Mouse (Mus musculus): ENCODE measurements around the gene Snx3. TPM values are rescaled to one million over a fixed set of nuclear protein-coding genes. Genes with fewer than 3 reads are reported as not detected.

Gene Snx3
- polyA plus RNA-seq, 1 experiment from 2014 or later, result 340 TPM

DNA sequence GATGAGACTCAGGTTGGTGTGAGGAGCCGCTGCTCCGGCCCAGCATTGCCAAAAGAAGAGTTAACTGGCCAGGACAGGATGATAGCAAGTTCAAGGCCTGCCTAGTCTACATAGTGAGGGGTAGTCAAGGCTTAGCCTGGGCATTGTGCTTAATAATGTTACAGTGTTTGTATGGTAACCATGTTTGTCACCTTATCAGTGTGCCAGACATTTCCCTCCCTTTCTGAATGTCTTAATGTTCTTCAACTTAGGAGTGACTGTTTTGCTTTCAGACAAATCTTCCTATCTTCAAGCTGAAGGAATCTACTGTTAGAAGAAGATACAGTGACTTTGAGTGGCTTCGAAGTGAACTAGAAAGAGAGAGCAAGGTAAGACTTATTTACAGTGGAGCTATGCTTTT lies 23.9 kb downstream of the Snx3 start:
- Histone ChIP-seq H3K36me3 (ENCODE audit: control insufficient read depth, insufficient read depth, low read length) (peaks cover 63% of the 10 kb centered on the region), H3K4me2 (ENCODE audit: low read length) (no peak overlapping the region), H3K9ac (ENCODE audit: low read length) (no peak overlapping the region), H3K4me1 (ENCODE audit: control insufficient read depth in 2 of 2, insufficient read depth in 2 of 2, low read length in 2 of 2) (peaks cover 2 to 13% of the 10 kb centered on the region in 2 experiments), H3K27me3 (ENCODE audit: control insufficient read depth, insufficient read depth, low read length) (no peaks in the 10 kb centered on the region), H3K9me3 (ENCODE audit: control insufficient read depth, low read length) (no peaks in the 10 kb centered on the region), H3K27ac (replicated peaks in 1 of 2; ENCODE audit: control insufficient read depth in 1 of 2, insufficient read depth in 1 of 2, low read depth in 2 of 2, low read length in 2 of 2) (no peak overlapping the region), H3K4me3 (ENCODE audit: control insufficient read depth in 1 of 2, insufficient read depth in 1 of 2, low read depth in 1 of 2, low read length in 2 of 2) (no peak overlapping the region)
- 90% methylated on average over 3 of the region's 3 CpGs for WGBS
- no peak for ATAC-seq (ENCODE audit: insufficient number of reproducible peaks, insufficient read depth, low FRiP score, low read depth)

DNA sequence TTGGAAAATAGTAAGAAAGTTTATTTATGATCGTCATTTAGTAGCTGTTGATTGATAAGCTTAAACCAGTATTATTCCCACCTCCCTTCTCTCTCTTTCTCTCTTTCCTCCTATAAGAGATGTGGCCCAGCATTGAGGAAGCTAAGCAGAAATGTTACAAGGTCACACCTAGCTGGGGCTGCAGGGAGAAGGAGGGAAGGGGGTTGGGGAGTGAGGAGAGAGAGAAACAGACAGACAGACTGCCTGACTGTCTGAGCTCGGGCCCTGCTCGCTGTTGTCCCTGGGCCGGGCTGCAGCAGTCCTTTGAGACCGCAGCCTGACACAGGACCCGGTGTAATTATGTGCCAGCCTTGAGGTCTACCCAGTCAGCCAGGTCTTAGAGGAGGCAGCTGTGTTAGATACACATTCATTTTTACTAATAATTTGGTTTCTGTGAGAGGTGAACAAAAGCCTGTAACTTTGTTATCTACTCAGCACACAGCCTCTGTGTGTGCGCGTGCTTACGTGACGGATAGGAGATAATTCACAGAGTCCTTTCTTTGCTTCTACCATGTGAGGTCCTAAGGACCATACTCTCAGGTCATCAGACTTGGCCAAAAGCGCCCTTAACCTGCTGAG lies 32.1 kb downstream of the Snx3 start:
- no peak for ATAC-seq (ENCODE audit: insufficient number of reproducible peaks, insufficient read depth, low FRiP score, low read depth)
- 84% methylated on average over 11 of the region's 11 CpGs for WGBS

GRCm38 (mm10) chr10:42537571-42538316 lies 35.9 kb downstream of the Snx3 start:
- peaks cover 40% of the 10 kb centered on the region for H3K36me3 ChIP-seq (ENCODE audit: control insufficient read depth, insufficient read depth, low read length)
- WGBS, result 53% methylated on average over 9 of the region's 9 CpGs
- no peaks in the 10 kb centered on the region for H3K9me3 ChIP-seq (ENCODE audit: control insufficient read depth, low read length)
- no peak for ATAC-seq (ENCODE audit: insufficient number of reproducible peaks, insufficient read depth, low FRiP score, low read depth)
- peaks cover 0 to 7% of the 10 kb centered on the region in 2 experiments; a peak in 2 of 4 replicates for H3K4me1 ChIP-seq (ENCODE audit: control insufficient read depth in 2 of 2, insufficient read depth in 2 of 2, low read length in 2 of 2)
- no peaks in the 10 kb centered on the region for H3K27me3 ChIP-seq (ENCODE audit: control insufficient read depth, insufficient read depth, low read length)
- H3K9ac ChIP-seq (ENCODE audit: low read length), result no peak overlapping the region
- H3K4me3 ChIP-seq (ENCODE audit: control insufficient read depth in 1 of 2, insufficient read depth in 1 of 2, low read depth in 1 of 2, low read length in 2 of 2), result no peak overlapping the region
- no peak overlapping the region for H3K27ac ChIP-seq (replicated peaks in 1 of 2; ENCODE audit: control insufficient read depth in 1 of 2, insufficient read depth in 1 of 2, low read depth in 2 of 2, low read length in 2 of 2)
- H3K4me2 ChIP-seq (ENCODE audit: low read length), result no peak overlapping the region

More for the DNA sequence above, 32.1 kb downstream of the Snx3 start:
- no peaks in the 10 kb centered on the region for H3K27me3 ChIP-seq (ENCODE audit: control insufficient read depth, insufficient read depth, low read length)
- peaks cover 0 to 7% of the 10 kb centered on the region in 2 experiments; a peak in 2 of 4 replicates for H3K4me1 ChIP-seq (ENCODE audit: control insufficient read depth in 2 of 2, insufficient read depth in 2 of 2, low read length in 2 of 2)
- no peak overlapping the region for H3K4me2 ChIP-seq (ENCODE audit: low read length)
- H3K4me3 ChIP-seq (ENCODE audit: control insufficient read depth in 1 of 2, insufficient read depth in 1 of 2, low read depth in 1 of 2, low read length in 2 of 2), result no peak overlapping the region
- peaks cover 68% of the 10 kb centered on the region for H3K36me3 ChIP-seq (ENCODE audit: control insufficient read depth, insufficient read depth, low read length)
- no peaks in the 10 kb centered on the region for H3K9me3 ChIP-seq (ENCODE audit: control insufficient read depth, low read length)
- H3K27ac ChIP-seq (replicated peaks in 1 of 2; ENCODE audit: control insufficient read depth in 1 of 2, insufficient read depth in 1 of 2, low read depth in 2 of 2, low read length in 2 of 2), result no peak overlapping the region
- no peak overlapping the region for H3K9ac ChIP-seq (ENCODE audit: low read length)

GRCm38 (mm10) chr10:42545707-42546503 lies 44.1 kb downstream of the Snx3 start:
- ATAC-seq (ENCODE audit: insufficient number of reproducible peaks, insufficient read depth, low FRiP score, low read depth), result no peak
- H3K4me2 ChIP-seq (ENCODE audit: low read length), result no peak overlapping the region
- no peaks in the 10 kb centered on the region for H3K27me3 ChIP-seq (ENCODE audit: control insufficient read depth, insufficient read depth, low read length)
- H3K4me3 ChIP-seq (ENCODE audit: control insufficient read depth in 1 of 2, insufficient read depth in 1 of 2, low read depth in 1 of 2, low read length in 2 of 2), result no peak overlapping the region
- H3K4me1 ChIP-seq (ENCODE audit: control insufficient read depth in 2 of 2, insufficient read depth in 2 of 2, low read length in 2 of 2), result no peaks in the 10 kb centered on the region
- no peak overlapping the region for H3K27ac ChIP-seq (replicated peaks in 1 of 2; ENCODE audit: control insufficient read depth in 1 of 2, insufficient read depth in 1 of 2, low read depth in 2 of 2, low read length in 2 of 2)
- no peaks in the 10 kb centered on the region for H3K9me3 ChIP-seq (ENCODE audit: control insufficient read depth, low read length)
- 71% methylated on average over 6 of the region's 6 CpGs for WGBS
- no peaks in the 10 kb centered on the region for H3K36me3 ChIP-seq (ENCODE audit: control insufficient read depth, insufficient read depth, low read length)
- no peak overlapping the region for H3K9ac ChIP-seq (ENCODE audit: low read length)

DNA sequence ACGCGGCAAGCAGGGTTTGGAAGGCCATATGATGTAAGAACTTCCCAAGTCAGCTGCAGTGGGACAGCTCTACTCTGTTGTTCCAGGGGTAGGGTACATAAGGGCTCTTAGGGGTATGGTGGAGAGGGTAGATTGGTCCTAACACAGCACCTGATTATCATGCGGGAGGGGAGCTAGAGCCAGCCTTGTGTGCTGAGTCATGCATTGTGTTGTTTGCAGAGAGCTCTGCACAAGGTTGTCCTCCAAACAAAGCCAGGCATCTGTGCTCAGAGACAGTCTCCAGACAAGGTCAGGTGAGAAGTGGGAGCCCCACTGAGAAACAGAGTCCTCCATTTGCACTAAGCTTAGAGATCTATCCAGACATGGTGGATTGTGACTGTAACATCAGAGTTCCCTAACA lies 44.7 kb downstream of the Snx3 start:
- H3K27ac ChIP-seq (replicated peaks in 1 of 2; ENCODE audit: control insufficient read depth in 1 of 2, insufficient read depth in 1 of 2, low read depth in 2 of 2, low read length in 2 of 2), result no peak overlapping the region
- no peak overlapping the region for H3K4me2 ChIP-seq (ENCODE audit: low read length)
- 84% methylated on average over 3 of the region's 3 CpGs for WGBS
- H3K9ac ChIP-seq (ENCODE audit: low read length), result no peak overlapping the region
- H3K4me3 ChIP-seq (ENCODE audit: control insufficient read depth in 1 of 2, insufficient read depth in 1 of 2, low read depth in 1 of 2, low read length in 2 of 2), result no peak overlapping the region
- H3K4me1 ChIP-seq (ENCODE audit: control insufficient read depth in 2 of 2, insufficient read depth in 2 of 2, low read length in 2 of 2), result no peaks in the 10 kb centered on the region
- ATAC-seq (ENCODE audit: insufficient number of reproducible peaks, insufficient read depth, low FRiP score, low read depth), result no peak
- no peaks in the 10 kb centered on the region for H3K27me3 ChIP-seq (ENCODE audit: control insufficient read depth, insufficient read depth, low read length)
- no peaks in the 10 kb centered on the region for H3K36me3 ChIP-seq (ENCODE audit: control insufficient read depth, insufficient read depth, low read length)
- no peaks in the 10 kb centered on the region for H3K9me3 ChIP-seq (ENCODE audit: control insufficient read depth, low read length)

DNA sequence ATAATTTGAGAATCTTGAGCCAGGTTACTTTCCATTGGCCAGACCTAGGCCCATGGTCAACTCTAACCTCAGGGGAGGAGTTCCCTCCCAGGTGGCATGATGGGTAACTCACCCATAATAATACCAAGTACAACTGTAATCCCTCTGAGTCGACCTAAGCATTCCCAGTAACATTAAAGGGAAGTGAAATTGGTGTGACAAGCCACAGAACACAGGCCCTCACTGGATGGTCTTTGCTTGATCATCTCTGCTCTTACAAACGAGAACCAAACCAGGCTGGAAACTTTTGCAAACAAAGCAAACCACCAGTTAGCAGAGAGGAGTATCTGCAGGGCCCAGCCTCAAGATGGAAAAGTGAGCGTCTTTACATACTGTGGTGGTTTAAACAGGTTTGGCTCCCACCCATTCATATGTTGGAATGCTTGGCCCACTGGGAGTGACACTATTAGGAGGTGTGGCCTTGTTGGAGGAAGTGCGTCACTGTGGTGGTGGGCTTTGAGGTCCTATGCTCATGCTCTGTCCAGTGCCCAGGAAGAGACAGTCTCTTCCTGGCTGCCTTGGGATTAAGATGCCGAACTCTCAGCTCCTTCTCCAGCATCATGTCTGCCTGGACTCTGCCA lies 57.9 kb downstream of the Snx3 start:
- Histone ChIP-seq H3K27me3 (ENCODE audit: control insufficient read depth, insufficient read depth, low read length) (peaks cover 15% of the 10 kb centered on the region), H3K9ac (ENCODE audit: low read length) (no peak overlapping the region), H3K9me3 (ENCODE audit: control insufficient read depth, low read length) (no peaks in the 10 kb centered on the region), H3K27ac (replicated peaks in 1 of 2; ENCODE audit: control insufficient read depth in 1 of 2, insufficient read depth in 1 of 2, low read depth in 2 of 2, low read length in 2 of 2) (no peak overlapping the region), H3K36me3 (ENCODE audit: control insufficient read depth, insufficient read depth, low read length) (no peaks in the 10 kb centered on the region), H3K4me3 (ENCODE audit: control insufficient read depth in 1 of 2, insufficient read depth in 1 of 2, low read depth in 1 of 2, low read length in 2 of 2) (no peak overlapping the region), H3K4me1 (ENCODE audit: control insufficient read depth in 2 of 2, insufficient read depth in 2 of 2, low read length in 2 of 2) (peaks cover 0 to 3% of the 10 kb centered on the region in 2 experiments; a peak in 1 of 4 replicates), H3K4me2 (ENCODE audit: low read length) (no peak overlapping the region)
- 69% methylated on average over 5 of the region's 5 CpGs for WGBS
- no peak for ATAC-seq (ENCODE audit: insufficient number of reproducible peaks, insufficient read depth, low FRiP score, low read depth)

DNA sequence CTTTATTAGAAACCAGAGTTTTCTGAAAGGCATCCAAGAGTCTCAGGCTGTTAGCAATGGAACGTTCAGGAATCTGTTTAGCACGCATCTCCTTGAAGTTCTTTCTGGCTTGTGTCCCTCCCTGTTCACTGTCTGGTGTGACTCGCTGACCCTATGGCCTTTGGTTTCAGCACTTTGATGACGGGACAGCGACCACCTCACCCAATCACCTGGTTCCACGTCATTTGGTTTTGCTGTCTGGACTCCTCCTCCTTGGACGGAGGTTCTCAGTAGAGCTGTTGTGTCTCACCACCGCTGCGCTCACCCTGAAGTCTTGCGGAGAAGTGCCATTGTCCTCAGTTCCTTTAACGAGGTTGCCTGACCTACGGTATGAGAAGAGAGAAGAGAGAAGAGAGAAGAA lies 60.4 kb downstream of the Snx3 start:
- H3K4me2 ChIP-seq (ENCODE audit: low read length), result no peak overlapping the region
- no peak for ATAC-seq (ENCODE audit: insufficient number of reproducible peaks, insufficient read depth, low FRiP score, low read depth)
- 1% methylated on average over 12 of the region's 12 CpGs for WGBS

More for the DNA sequence above, 60.4 kb downstream of the Snx3 start:
- peaks cover 39% of the 10 kb centered on the region for H3K27me3 ChIP-seq (ENCODE audit: control insufficient read depth, insufficient read depth, low read length)
- H3K36me3 ChIP-seq (ENCODE audit: control insufficient read depth, insufficient read depth, low read length), result no peaks in the 10 kb centered on the region
- H3K27ac ChIP-seq (replicated peaks in 1 of 2; ENCODE audit: control insufficient read depth in 1 of 2, insufficient read depth in 1 of 2, low read depth in 2 of 2, low read length in 2 of 2), result no peak overlapping the region
- peaks cover 0 to 3% of the 10 kb centered on the region in 2 experiments; a peak in 1 of 4 replicates for H3K4me1 ChIP-seq (ENCODE audit: control insufficient read depth in 2 of 2, insufficient read depth in 2 of 2, low read length in 2 of 2)
- H3K4me3 ChIP-seq (ENCODE audit: control insufficient read depth in 1 of 2, insufficient read depth in 1 of 2, low read depth in 1 of 2, low read length in 2 of 2), result no peak overlapping the region
- no peaks in the 10 kb centered on the region for H3K9me3 ChIP-seq (ENCODE audit: control insufficient read depth, low read length)
- H3K9ac ChIP-seq (ENCODE audit: low read length), result no peak overlapping the region

Data from heart, embryonic 14.5 days (tissue).